Mouse (Mus musculus) adrenal gland, postnatal 10 days (tissue): ENCODE results near the gene Gabrr1. TPM values are rescaled to one million over a fixed set of nuclear protein-coding genes. Genes with fewer than 3 reads are reported as not detected.
"Not testable (repeated sequence)": the region's sequence is repeated elsewhere in the genome, so short reads cannot be mapped to it uniquely, and the experiment has no call there.

Source experiments
- DNase-seq: peaks from one replicate; pipeline ENCODE4 v3.0.0; 2021; ENCODE audit warnings: mixed read lengths
- long read RNA-seq, 2 experiments: library from polyadenylated mRNA; stranded (forward); transcript quantifications; one replicate each; pipeline ENCODE4 v2.0.0; 2021
- total RNA-seq, 2 experiments: library from RNA; stranded (reverse); gene quantifications; 2 replicates each; pipeline ENCODE4 v1.2.3; 2021

Gene Gabrr1
- total RNA-seq = under 1 TPM in 1 of 2 experiments, not detected in 1; 0.15 TPM
- long read RNA-seq, experiment 1 = 0 reads
- long read RNA-seq, experiment 2, partial matches to known transcripts = 1 of 1 reads
- long read RNA-seq, experiment 2, other reads (novel, unspliced or antisense) = 0 of 1 reads

DNA sequence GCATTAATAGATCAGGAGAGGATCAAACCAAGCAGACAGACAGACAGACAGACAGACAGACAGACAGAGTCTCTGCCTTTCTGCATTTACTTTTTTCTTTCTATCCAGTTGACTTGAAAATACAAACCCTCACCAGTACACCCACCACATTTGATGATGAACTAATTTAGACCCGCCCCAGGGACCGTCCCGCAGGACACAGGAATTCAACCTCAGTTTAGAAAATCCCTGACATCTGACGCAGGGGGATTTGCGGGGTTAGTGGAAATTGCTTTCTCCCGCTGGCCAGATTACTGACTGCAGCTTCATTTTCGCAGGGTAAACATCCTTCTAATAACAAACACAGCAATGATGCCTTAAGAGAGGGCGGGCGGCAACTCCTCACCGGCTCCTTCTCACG is at the start of gene Gabrr1:
Gene Gabrr1 (plus strand): TSS at position 301 of the 400 bp plus-strand sequence.
- DNase-seq = no peak

DNA sequence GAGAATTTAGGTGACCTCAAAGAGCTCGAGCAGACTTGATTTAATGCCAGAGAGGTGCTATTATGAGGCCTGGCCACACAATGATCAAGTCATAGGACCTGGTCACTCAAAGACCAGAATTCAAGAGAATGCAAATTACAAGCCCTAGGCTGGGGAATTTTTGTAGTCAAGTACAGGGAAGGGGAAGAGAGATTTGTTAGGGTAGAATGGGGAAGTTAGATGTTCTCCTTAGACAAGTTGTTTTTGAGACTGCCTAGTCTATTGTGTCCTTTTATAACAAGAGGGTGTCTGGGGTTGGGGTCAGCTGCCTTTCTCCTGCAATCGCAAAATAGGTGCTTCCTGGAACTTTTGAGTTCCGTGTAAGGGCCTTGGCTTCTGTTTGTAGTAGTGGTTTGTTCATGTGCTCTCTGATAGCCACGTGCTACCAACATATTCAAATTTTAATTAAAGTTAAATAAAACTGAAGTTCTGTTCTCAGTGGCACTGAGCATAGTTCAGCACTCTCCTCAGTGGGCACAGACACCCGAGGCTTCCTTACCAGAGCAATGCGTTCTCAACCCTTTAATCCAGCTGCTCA is 33.1 kb upstream of the Gabrr1 start:
- no peak for DNase-seq

DNA sequence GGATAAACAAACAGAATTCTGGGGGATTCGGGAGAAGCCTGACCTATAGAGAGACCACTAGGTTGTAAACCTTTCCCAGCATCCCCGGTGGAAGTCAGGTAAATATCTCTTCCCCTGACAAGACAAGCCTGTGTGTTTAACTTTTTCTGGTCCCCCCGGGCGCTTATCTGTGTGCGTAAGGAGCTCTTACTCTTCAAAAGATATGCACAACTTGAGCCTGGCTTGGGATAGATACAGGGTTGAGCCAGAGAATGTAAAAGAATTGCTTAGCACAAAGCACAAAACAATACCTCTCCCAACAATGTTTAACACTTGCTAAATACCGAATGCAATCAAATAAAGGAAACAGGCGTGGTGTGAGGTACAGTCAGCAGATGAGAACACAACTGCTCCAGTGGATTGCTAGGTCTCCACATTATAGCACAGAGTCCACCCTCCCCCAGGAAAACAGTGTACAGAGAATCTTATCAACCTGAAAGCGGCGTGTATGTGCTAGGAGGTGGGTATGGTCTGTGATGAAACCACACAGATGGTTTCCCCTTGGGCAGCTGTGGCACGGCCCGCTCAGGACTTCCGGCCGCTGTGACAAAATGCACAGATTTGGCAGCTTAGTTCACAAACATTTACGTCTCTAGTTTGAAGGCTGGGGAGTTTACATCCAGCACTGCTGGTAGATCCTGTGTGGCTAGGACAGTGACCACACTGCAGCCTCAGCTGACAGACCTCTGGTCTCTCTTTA is 22.4 kb upstream of the Gabrr1 start:
- DNase-seq = no peak

DNA sequence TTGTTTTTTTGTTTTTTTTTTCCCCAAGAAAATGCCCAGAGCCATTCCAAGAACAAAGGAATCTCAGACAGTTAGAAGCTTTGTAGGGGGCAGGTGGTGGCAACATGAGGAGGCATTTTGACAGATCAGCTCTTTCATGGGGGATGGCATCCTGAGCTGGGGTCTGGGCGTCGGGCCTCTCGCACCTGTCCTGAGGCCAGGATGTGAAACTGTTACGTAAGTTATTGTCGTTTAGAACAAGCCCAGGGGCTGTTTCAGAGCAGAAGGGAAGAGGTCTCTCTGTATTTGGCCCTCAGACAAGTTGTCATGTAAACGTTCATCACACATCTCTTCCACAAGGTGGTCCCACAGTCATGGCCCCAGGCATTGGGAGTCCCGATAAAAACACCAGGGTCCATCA is 21.5 kb upstream of the Gabrr1 start:
- DNase-seq = no peak

DNA sequence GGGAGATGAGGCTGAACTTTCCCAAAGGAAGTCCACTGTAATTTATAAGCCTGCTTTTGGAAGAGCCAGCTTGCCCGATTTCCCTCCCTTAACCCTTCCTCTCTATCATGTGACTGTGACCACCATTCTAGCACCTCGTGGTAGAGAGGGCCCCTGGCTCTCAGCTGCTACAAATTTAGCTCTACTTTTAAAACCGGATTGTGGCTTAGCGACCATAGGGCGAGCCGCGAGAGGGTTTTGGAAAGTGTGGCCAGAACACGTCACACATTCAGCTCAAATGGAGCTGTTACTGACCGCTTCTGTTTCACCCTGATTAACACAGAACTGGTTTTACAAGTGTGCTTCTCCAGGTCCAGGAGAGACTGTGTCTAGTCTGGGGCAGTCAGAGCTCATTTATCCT is 21.0 kb upstream of the Gabrr1 start:
- no peak for DNase-seq

DNA sequence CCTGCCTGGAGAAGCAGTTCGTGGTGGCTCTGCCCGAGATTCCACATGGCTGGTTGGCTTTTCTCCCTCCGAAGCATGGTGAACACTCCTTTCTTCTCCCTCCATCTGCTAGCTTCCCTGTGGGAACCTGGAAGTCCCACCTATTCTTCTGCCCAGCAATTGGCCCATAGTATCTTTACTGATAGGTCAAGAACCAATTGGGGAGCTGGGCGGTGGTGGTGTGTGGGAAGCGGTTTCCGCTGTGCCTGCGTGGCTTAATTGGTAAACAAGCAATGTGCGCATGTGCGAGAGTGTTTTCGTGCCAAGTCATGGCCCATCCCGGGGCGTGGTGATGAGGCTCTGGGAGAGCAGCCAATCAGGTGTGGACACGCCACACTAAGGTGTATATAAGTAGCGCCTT is 19.5 kb upstream of the Gabrr1 start:
- DNase-seq = not testable (repeated sequence)

DNA sequence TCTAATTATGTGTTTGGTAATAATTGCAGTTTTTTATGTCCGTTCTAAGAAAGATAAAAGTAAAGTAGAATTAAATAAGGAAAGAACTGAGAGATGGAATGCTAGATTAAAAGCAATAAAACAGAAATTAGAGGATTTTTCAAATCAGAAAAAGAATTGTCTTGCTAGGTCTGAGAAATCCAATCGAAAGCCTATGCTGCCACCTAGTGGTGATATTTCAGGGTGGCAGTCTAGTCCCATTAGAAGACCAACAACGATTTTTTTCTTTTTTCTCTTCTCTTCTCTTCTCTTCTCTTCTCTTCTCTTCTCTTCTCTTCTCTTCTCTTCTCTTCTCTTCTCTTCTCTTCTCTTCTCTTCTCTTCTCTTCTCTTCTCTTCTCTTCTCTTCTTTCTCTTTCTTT is 13.2 kb upstream of the Gabrr1 start:
- DNase-seq = peak; percentile 87

DNA sequence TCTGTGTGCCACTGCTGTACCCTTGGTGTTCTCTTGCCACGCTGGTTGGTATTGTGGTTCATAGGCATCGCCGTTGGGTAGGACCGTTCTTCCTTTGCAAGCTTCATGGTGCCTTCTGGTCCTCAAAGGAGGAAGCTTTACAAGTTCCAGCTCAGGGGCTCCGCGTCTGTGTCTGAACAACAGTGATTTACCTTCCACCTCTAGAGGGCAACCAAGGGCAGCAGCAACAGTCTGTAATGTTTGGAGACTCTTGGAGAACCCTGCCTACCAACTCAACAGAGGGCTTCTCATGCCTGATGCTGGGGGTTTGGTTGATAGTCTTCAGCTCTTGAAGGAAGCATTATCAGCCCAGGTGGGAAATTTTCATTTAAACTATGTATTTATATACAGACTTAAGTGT is 7.8 kb upstream of the Gabrr1 start:
- DNase-seq = peak; percentile 66

DNA sequence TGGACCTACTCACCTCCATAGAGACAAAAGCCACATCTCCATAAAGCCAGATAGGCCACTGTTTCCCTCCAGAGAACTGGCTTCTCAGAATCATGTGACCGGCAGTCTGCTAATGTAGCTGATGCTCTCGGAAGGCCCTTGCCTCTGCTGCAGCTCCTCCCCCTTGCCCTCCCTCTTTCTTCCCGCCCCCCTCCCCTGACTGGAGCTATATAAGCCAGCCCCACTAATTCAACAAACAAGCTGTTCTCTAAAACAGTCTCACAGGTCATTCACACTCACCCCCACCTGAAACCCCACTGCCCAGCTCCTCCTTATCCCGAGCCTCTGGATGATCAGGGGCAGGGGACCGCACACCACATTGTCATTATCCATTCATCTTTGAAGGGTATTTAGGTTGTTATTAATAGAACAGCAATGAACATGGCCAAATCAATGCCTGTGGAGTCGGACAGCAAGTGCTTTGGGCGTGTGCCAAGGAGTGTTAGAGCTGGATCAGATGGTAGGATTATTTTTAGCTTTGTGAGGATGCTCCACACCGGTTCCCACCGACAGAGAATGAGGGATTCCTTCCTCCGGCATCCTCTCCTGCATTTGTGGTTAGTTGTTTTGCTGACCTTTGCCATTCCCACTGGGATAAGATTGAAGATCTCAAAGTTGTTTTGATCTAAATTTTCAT is 6.8 kb upstream of the Gabrr1 start:
- DNase-seq = no peak

DNA sequence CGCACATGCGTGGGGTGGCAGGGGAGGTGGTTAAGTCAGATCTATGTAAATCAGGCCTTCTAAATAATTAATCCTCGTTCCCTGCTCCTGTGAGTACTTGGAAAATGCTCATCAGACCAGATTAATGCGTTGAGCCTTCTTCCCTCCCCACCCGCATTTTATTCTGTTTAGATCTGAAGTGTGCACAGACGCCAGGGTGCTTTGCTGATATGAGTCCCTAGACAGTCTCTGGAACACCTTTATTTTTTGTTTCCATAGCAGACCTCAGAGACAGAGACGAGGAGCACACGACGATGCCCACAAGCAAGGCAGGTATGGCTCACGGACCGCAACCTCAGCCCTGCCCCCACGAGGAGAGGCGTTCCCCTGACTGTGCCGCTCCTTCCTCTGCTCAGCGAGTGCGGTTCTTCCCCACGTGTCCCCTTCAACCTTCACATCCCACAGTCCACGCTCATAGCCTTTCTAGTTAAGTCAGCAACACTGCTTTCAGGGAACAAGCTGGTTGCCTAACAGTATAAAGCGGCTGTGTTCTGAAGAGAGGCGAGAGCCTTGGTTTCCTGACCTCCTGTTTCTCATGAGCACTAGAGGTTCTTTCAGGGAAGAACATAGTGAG is 14.5 kb downstream of the Gabrr1 start:
- DNase-seq = no peak

DNA sequence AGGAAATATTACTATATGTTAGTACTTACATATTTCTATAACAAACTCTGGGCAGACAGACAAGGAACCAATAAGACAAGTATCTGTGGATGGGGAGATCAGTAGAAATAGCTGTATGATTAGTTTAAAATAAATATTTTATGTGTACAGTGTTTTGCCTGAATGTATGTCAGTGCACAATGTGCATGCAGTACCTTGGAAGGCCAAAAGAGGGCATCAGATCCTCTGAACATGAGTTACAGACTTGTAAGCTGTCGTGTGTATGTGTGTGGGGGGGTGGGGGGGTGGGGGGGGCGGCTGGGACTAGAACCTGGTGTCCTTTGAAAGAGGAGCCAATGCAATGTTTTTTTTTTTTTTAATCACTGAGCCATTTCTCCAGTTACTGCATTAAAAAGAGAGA is 15.5 kb downstream of the Gabrr1 start:
- DNase-seq = peak; percentile 60

DNA sequence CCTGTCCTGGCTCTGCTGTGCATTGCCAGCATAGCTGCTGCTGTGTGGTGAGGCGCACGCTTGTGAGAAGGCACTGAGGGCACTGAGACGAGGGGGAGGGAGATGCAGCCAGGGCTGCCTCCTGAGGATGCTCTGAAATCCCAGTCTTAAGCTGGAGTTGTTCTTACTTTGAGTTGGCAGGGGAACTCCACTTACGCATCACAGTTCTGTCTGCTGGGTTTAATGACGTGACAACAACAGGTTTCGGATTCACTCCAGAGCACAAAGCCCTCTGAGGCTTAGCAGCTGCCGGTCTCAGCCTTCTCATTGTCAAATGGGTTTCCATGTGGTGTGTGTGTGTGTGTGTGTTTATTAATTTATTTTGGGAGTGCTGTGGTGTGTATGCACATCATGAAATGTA is 16.8 kb downstream of the Gabrr1 start:
- no peak for DNase-seq

DNA sequence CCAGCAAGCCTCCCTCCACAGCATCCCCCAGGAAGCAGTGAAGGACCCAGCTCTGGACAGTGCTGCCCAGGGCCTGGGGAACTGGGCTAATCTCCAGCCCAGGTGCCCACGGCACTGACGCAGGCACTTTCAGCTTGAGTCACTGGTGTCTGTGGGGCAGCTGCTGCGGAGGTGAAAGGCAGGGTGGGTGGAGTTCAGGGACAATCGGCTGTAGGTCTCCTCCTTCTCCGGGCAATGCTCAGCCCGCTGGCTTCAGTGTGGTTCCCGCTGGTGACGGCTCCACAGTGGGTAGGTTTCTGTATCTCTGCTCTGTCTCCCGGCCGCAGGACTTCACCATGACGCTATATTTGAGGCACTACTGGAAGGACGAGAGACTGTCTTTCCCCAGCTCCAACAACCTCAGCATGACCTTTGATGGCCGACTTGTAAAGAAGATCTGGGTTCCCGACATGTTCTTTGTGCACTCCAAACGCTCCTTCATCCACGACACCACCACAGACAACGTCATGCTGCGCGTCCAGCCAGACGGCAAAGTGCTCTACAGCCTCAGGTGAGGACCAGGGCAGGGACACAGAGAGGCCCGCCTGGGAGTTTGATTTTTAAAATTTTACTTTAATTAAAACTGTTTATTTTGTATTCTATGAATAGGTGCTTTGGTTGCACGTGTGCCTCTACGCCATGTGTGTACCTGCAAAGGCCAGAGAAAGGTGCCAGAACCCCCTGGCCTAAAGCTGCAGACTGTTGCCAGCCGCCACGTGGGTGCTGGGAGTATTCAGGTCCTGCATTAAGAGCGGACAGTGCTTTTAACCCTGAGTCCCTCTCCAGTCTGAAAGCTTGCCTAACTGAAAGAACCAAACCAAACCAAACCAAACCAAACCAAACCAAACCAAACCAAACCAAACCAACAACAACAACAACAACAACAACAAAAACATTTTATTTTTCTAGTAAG is 20.0 kb downstream of the Gabrr1 start:
- no peak for DNase-seq

DNA sequence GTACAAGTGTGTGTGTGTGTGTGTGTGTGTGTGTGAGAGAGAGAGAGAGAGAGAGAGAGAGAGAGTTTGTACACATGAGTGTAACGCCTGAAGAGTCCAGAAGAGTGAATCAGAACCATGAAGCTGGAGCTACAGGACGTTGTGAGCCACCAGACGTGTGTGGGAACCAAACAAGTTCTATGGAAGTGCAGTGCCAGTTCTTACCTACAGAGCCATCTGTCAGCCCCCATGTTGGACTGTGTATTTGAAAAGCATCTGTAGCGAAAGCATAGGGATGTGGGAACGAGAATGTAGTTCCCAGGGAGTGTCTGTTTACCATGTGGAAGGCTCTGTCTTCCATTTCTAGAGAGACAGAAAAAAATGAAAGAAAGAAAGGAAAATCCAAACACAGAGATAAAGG is 51.2 kb downstream of the Gabrr1 start:
- no peak for DNase-seq

DNA sequence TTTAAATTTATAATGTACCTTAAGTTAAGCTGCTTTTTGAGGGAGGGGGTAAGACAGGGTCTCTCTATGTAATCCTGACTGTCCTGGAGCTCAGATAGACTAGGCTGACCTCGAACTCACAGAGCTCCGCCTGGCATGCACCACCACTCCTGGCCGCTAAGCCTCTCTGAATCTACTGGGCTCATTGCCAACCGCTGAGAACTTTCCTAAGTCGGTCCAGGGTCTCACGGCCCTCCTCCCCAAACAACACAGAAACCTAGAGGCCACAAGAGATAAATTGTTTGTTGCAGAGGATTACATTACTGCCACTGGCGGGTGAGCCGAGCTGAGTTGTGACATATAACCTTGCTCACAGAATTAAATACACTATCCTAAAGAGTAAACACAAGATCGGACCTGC is 55.8 kb downstream of the Gabrr1 start:
- peak; percentile 80 for DNase-seq

DNA sequence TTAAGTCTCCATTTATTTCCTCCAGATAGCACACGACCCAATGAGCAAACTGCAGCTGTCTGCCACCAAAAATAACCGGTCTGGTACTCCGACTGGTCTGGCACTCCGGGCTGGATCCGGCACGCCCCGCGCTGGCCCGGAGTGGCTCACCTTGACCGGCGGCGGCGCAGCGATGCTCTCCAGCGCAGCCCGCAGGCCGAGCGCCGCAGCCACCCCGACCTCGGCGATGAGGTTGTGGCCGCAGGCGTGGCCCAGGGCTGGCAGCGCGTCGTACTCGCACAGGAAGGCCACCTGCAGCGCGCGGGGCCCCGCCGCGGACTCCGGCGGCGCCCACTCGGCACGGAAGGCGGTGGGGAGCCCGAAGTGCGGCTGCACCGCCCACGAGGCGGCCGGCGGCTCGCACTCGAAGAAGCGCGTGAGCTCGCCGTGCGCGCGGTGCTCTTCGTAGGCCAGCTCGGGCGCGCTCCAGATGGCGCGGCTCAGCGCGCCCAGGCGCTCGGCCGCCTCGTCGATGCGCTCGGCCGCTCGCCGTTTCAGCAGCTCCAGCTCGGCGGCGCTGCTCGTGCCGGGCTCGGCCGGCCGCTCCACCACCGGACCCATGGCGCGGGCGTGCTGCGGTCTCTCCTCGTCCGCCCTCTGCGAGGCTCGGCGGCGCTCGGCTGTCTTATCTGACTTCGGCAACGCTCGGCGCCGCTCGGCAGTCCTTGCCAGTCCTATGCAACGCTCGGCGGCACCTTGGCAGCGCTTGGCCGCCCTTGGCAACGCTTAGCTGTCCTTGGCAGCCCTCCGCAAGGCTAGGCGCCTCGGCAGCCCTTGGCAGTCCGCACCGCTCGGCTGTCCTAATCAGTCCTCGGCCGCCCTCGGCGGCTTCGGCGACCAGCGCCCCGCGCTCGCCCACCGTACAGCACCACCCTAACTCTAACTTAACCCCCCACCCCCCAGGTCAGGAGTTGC is 56.7 kb downstream of the Gabrr1 start:
- peak; percentile 97 for DNase-seq

DNA sequence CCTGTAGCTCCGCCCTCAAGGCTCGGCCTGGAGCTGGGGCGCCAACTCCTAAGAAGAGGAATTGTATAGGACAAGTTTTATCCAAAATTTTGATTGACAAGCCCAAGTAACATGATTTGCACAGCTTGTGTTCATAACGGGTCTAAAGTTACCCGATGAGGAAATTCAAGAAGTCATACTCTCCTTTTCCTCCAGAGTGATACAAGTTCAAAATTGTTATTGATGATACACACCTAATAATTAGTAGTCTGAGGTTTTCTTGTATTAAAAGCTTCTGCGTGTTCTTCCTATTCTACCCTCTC is 57.4 kb downstream of the Gabrr1 start, which contains the start of gene Pm20d2:
Gene Pm20d2 (minus strand): TSS at position 3 of the 302 bp plus-strand sequence.
- no peak for DNase-seq

DNA sequence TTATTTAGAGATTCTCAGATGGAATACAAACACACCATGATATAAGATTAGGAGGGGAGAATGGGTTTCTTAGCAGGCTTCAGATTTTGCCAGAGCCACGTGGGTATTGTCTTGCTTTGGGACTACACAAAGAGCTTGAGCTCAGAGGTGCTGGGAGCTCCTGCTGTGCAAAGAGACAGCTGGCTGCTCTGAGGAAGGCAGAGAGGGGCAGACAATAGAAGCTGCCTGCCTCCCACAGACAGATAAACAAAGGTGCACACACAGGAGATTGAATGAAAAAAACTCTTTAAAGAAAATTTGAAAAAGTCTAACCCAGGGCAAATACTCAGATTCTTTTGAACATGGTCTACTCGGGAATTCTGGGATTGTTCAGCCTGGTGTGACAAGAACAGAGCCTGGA is 65.8 kb downstream of the Gabrr1 start:
- DNase-seq = no peak

DNA sequence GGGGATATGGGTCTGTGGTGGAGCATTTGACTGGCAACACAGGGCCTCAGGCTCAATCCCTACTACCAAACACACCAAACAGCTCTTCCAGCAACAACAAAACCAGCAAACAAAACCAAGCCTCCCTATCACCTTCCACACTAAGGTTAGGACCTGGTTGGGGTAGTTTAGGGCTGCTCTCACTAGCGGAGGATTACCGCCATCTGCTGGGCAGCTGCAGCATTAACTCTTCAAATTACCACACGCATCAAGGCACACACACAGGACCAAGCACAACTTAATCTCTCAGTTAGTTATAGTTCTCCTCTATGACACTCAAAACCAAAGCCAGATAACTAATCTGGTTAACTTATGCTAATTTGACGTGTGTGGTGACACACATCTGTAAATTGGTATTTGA is 72.4 kb downstream of the Gabrr1 start:
- peak; percentile 73 for DNase-seq

DNA sequence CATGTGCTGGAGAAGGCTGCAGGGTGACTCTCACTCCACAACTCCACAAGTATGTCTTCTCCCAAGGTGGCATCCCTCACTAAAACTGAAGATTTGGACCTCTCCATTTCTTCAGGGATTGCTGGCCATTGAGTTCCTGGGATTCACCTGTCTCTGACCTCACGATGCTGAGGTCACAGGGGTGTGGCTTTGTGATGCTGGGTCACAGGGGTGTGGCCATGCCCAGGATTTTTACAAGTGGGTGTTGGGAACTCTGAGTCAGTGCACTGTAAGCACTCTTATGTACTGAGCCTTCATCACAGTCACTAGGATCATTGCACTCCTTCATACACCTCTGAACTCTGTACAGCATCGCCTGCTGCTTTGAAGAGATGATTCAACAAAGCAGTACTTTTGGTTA is 75.2 kb downstream of the Gabrr1 start:
- no peak for DNase-seq
